Mouse (Mus musculus) cerebellum, adult 2 months (tissue): ENCODE measurements at regions not wholly inside any gene's neighbourhood (a gene's known extent, or its start where the extent isn't known, plus 50 kb on each side); places are given as distances from the start of the nearest gene placed in this dataset.

Source experiments
- DNase-seq, 2 experiments: peaks; one replicate each; pipeline ENCODE4 v3.0.0; 2021
- H3K27ac ChIP-seq: fragments of 200-500 bp; 2 replicates; pipeline ENCODE4 v1.5.1; 2012; ENCODE audit warnings: low read length, control low read depth, inconsistent platforms; ENCODE audit not compliant: insufficient read depth
- H3K27me3 ChIP-seq: fragments of 200-500 bp; 2 replicates; pipeline ENCODE4 v1.6.1; 2012; ENCODE audit warnings: inconsistent platforms, mild to moderate bottlenecking, low read length, moderate library complexity; ENCODE audit not compliant: control insufficient read depth, insufficient read depth
- H3K4me1 ChIP-seq: fragments of 200-500 bp; 2 replicates; pipeline ENCODE4 v1.6.1; 2011; ENCODE audit warnings: low read length; ENCODE audit not compliant: control insufficient read depth, insufficient read depth
- H3K4me3 ChIP-seq: fragments of 200-500 bp; replicated peaks from 2 replicates; pipeline ENCODE3; 2011; ENCODE audit warnings: mild to moderate bottlenecking, low read depth, low read length, control low read depth; ENCODE audit not compliant: insufficient read depth
- CTCF ChIP-seq: fragments of 200-500 bp; IDR thresholded peaks from 2 replicates; pipeline ENCODE4 v1.5.1; 2011; ENCODE audit warnings: low read depth, mild to moderate bottlenecking, control low read depth, low read length, moderate library complexity, borderline replicate concordance; ENCODE audit not compliant: insufficient read depth
- POLR2A ChIP-seq: fragments of 200-500 bp; IDR thresholded peaks from 2 replicates; pipeline ENCODE4 v1.6.1; 2011; ENCODE audit warnings: low read length, control low read depth, borderline replicate concordance; ENCODE audit not compliant: insufficient read depth
- WGBS: fragments of 180-500 bp; shearing (Covaris S2); methylation state at CpG from one replicate; pipeline ENCODE4 v1.1.7; 2018; 5-methylcytosine and 5-hydroxymethylcytosine counted together

DNA sequence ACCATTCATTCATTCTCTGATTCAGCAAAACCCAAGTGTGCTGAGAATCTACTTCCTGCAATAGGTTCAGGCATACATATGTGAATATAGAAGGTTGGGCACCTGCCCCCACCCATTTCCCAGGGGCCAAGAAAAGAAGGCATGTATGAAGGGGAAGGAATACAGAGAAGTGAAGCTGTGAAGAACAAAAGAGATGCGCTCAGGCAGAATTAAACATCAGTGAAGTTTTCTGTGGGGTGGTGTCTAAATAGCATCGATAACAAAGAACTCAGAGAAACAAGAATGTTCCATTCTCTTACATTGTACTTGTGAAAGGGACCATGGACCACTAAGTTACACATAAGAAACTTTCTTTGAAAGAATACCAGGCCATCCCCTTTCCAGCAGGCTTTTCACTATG is 580.7 kb downstream of the Gm9195 start:
- DNase-seq: no peak
- WGBS: 34% methylated on average over 2 of the region's 2 CpGs
- Histone ChIP-seq H3K27ac (no peak overlapping the region), H3K4me3 (no peak overlapping the region), H3K27me3 (no peaks in the 10 kb centered on the region), H3K4me1 (no peaks in the 10 kb centered on the region)
- TF ChIP-seq CTCF: no peak
- no peak for TF ChIP-seq POLR2A

- Histone ChIP-seq H3K27ac (no peak overlapping the region), H3K4me1 (no peaks in the 10 kb centered on the region), H3K27me3 (no peaks in the 10 kb centered on the region), H3K4me3 (no peak overlapping the region)
- WGBS: 93% methylated on average over 4 of the region's 4 CpGs
- no peak for DNase-seq
- TF ChIP-seq POLR2A (no peak), CTCF (no peak)
Observed at GRCm38 (mm10) chr14:71895468-71895867, 596.2 kb downstream of the Gm9195 start.

GRCm38 (mm10) chr14:71894811-71895210 is 596.8 kb downstream of the Gm9195 start:
- Histone ChIP-seq H3K27ac (no peak overlapping the region), H3K27me3 (no peaks in the 10 kb centered on the region), H3K4me1 (no peaks in the 10 kb centered on the region), H3K4me3 (no peak overlapping the region)
- TF ChIP-seq POLR2A (no peak), CTCF (no peak)
- WGBS: 83% methylated on average over 4 of the region's 4 CpGs
- no peak for DNase-seq

DNA sequence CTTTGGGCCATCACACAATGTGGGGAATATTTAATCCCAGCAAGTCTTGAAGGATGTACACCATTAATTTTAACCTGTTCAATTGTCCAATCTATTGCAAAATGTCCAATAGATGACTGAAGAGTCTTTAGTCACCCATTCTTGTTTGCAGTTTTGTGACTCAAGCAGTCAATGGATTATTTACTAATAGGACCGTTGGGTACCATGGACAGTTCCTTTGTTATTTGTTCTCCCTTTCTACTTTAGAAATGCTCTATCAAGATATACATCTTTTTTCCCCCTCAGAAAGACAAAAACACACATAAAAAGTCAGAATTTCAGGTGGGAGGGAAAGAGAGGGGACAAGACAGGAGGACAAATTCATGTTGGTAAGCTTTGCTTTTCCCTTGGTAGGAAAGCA is 598.3 kb downstream of the Gm9195 start:
- TF ChIP-seq POLR2A (no peak), CTCF (no peak)
- Histone ChIP-seq H3K27me3 (no peaks in the 10 kb centered on the region), H3K27ac (no peak overlapping the region), H3K4me1 (no peaks in the 10 kb centered on the region), H3K4me3 (no peak overlapping the region)
- WGBS: 87% methylated on average over 1 of the region's 1 CpGs
- DNase-seq: no peak

GRCm38 (mm10) chr14:71891667-71892066 is 600.0 kb downstream of the Gm9195 start:
- DNase-seq: no peak
- H3K4me3 ChIP-seq: no peak overlapping the region
- TF ChIP-seq CTCF (no peak), POLR2A (no peak)
- no peaks in the 10 kb centered on the region for H3K27me3 ChIP-seq
- H3K4me1 ChIP-seq: no peaks in the 10 kb centered on the region
- H3K27ac ChIP-seq: no peak overlapping the region
- 80% methylated on average over 1 of the region's 1 CpGs for WGBS

DNA sequence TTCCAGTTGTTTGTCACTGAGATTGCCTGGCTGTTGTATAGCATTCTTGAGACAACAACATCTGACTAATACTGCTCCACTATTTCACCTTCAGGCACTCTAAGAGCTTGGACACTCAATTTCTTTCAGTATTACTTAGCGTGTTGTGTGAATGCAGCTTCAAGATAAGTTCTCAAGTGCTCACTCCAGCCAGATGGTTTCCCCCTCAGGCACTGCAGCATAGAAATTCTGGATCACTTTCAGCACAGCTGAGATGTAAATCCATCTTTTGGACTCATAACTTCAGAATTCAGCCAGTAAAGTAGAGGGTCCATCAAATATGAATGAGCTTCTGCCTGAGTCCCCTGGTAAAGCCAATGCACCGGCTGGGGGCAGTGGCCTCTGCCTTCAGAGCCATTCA is 608.8 kb downstream of the Gm9195 start:
- no peak for DNase-seq
- no peaks in the 10 kb centered on the region for H3K27me3 ChIP-seq
- H3K27ac ChIP-seq: no peak overlapping the region
- no peak overlapping the region for H3K4me3 ChIP-seq
- 59% methylated on average over 2 of the region's 2 CpGs for WGBS
- TF ChIP-seq CTCF (no peak), POLR2A (no peak)
- H3K4me1 ChIP-seq: no peaks in the 10 kb centered on the region

DNA sequence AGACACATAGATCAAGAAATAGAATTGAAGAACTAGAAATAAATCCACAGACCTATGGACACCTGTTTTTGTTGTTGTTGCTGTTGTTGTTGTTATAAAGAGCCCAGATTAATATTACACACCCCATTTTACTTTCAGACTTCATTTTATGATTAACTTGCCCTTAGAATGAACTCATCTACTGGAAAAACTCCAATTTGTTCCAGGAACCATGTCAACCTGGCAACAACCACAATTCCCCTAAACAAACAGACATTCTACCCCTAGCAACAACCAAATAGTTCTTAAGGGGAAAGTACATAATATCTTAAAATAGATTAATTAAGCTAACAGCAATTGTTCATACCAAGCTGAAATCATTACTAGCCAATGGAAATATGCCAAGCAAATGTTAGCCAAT is 646.1 kb downstream of the Gm9195 start:
- H3K27me3 ChIP-seq: no peaks in the 10 kb centered on the region
- H3K4me3 ChIP-seq: no peak overlapping the region
- DNase-seq: no peak
- no peak for TF ChIP-seq CTCF
- no peak for TF ChIP-seq POLR2A
- no peak overlapping the region for H3K27ac ChIP-seq
- no peaks in the 10 kb centered on the region for H3K4me1 ChIP-seq

GRCm38 (mm10) chr14:71808863-71809487 is 682.7 kb downstream of the Gm9195 start:
- Histone ChIP-seq H3K4me1 (no peaks in the 10 kb centered on the region), H3K4me3 (no peak overlapping the region), H3K27me3 (no peaks in the 10 kb centered on the region), H3K27ac (no peak overlapping the region)
- TF ChIP-seq POLR2A: no peak
- TF ChIP-seq CTCF: no peak
- no peak for DNase-seq
- 75% methylated on average over 13 of the region's 13 CpGs for WGBS

- TF ChIP-seq CTCF (no peak), POLR2A (no peak)
- no peak for DNase-seq
- Histone ChIP-seq H3K27me3 (no peaks in the 10 kb centered on the region), H3K4me3 (no peak overlapping the region), H3K27ac (no peak overlapping the region), H3K4me1 (no peaks in the 10 kb centered on the region)
- 68% methylated on average over 3 of the region's 3 CpGs for WGBS
Observed at GRCm38 (mm10) chr14:71805624-71806023, 686.0 kb downstream of the Gm9195 start.
